Mouse (Mus musculus): ENCODE data around the gene Scly.

The Scly gene

GRCm38 (mm10) chr1:91297799-91298744 lies at the start of gene Scly:
Scly (plus strand) TSS chr1:91298338.
- in situ Hi-C loops (cut with MboI, MseI), result no loop called here

GRCm38 (mm10) chr1:91248970-91249369 lies 49.2 kb upstream of the Scly start:
- in situ Hi-C loops (cut with MboI, MseI), result loop anchor here (5.0 kb wide), 1 partner anchor 67 kb away; no protein-coding TSS in a partner anchor

GRCm38 (mm10) chr1:91249564-91250414 lies 48.3 kb upstream of the Scly start, which contains the start of gene Ube2f:
Ube2f (plus strand) TSS chr1:91250304.
- in situ Hi-C loops (cut with MboI, MseI), result loop anchor here (5.0 kb wide), 1 partner anchor 67 kb away; no protein-coding TSS in a partner anchor

GRCm38 (mm10) chr1:91250415-91251147 lies 47.6 kb upstream of the Scly start:
- in situ Hi-C loops (cut with MboI, MseI), result no loop called here

- in situ Hi-C loops (cut with MboI, MseI), result no loop called here
Observed at GRCm38 (mm10) chr1:91251148-91251650, 46.9 kb upstream of the Scly start.

- in situ Hi-C loops (cut with MboI, MseI), result no loop called here
Observed at GRCm38 (mm10) chr1:91251927-91252326, 46.2 kb upstream of the Scly start.

- in situ Hi-C loops (cut with MboI, MseI), result no loop called here
Observed at GRCm38 (mm10) chr1:91257918-91258317, 40.2 kb upstream of the Scly start.

GRCm38 (mm10) chr1:91259794-91260193 lies 38.3 kb upstream of the Scly start:
- in situ Hi-C loops (cut with MboI, MseI), result no loop called here

GRCm38 (mm10) chr1:91262508-91262907 lies 35.6 kb upstream of the Scly start:
- in situ Hi-C loops (cut with MboI, MseI), result no loop called here

GRCm38 (mm10) chr1:91272260-91272659 lies 25.9 kb upstream of the Scly start:
- in situ Hi-C loops (cut with MboI, MseI), result no loop called here

- in situ Hi-C loops (cut with MboI, MseI), result no loop called here
Observed at GRCm38 (mm10) chr1:91276581-91276980, 21.6 kb upstream of the Scly start.

- in situ Hi-C loops (cut with MboI, MseI), result no loop called here
Observed at GRCm38 (mm10) chr1:91277480-91277879, 20.7 kb upstream of the Scly start.

- in situ Hi-C loops (cut with MboI, MseI), result no loop called here
Observed at GRCm38 (mm10) chr1:91278410-91279119, 19.6 kb upstream of the Scly start.

GRCm38 (mm10) chr1:91279126-91279525 lies 19.0 kb upstream of the Scly start:
- in situ Hi-C loops (cut with MboI, MseI), result no loop called here

- in situ Hi-C loops (cut with MboI, MseI), result no loop called here
Observed at GRCm38 (mm10) chr1:91282582-91282981, 15.6 kb upstream of the Scly start.

- in situ Hi-C loops (cut with MboI, MseI), result no loop called here
Observed at GRCm38 (mm10) chr1:91289375-91289774, 8.8 kb upstream of the Scly start.

- in situ Hi-C loops (cut with MboI, MseI), result no loop called here
Observed at GRCm38 (mm10) chr1:91292101-91292825, 5.9 kb upstream of the Scly start.

- in situ Hi-C loops (cut with MboI, MseI), result no loop called here
Observed at GRCm38 (mm10) chr1:91295544-91295943, 2.6 kb upstream of the Scly start.

GRCm38 (mm10) chr1:91299026-91299706 lies 1.0 kb downstream of the Scly start:
- in situ Hi-C loops (cut with MboI, MseI), result no loop called here
